Mouse (Mus musculus) layer of hippocampus, adult 18-20 months (tissue): ENCODE data around the gene Abca8b. TPM values are rescaled to one million over a fixed set of nuclear protein-coding genes. Genes with fewer than 3 reads are reported as not detected.

ENCODE experiments used
- DNase-seq, 2 experiments: peaks; one replicate each; pipeline ENCODE4 v3.0.0; 2022; ENCODE audit warnings: low spot score in 2 of 2
- total RNA-seq, 2 experiments: library from RNA; stranded (reverse); gene quantifications; 2 replicates each; pipeline ENCODE4 v1.2.3; 2021

The Abca8b gene
- total RNA-seq, 2 experiments from 2014 or later, result 10.6 to 11.5 TPM

- no peak for DNase-seq
Observed at GRCm38 (mm10) chr11:109884801-109885200, 110.8 kb downstream of the Abca8b start.

DNA sequence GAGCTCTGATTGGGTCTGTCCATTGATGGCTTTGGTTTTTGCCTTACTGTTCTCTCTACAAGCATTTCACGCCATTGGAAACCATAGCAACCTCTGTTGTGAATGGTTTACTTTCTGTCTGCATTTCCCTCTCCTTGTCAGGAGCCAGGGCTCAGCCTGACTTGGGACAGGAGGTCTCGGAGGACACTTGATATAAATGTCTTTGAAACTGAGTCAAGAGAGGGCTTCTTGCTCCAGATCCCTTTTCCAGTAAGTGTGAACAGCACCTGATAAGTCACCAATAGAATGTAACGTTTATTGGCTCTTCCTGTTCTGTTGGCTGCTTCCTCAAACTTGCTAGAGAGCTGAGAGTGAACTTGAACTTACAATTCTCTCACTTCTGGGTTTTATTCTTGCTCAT lies 111.5 kb downstream of the Abca8b start:
- no peak for DNase-seq

Other genes with a start within 250 kb of the Abca8b start
- gene 1700012B07Rik, start 167.8 kb downstream of the Abca8b start, total RNA-seq, result not detected
- 10 to 100 TPM in 1 of 2 experiments, 1 to 10 TPM in 1; 6.6 to 10.6 TPM for gene Abca8a, start 100.1 kb upstream of the Abca8b start, total RNA-seq
- gene Abca9, start 172.4 kb upstream of the Abca8b start, total RNA-seq, result 1 to 10 TPM; 6.3 to 6.4 TPM